Mouse (Mus musculus): ENCODE measurements around the gene Cops6.

Gene Cops6

GRCm38 (mm10) chr5:138187661-138188306 is 26.9 kb downstream of the Cops6 start:
- peak; percentile 89 for DNase-seq (ENCODE audit: low read depth, low spot score)

- peak; percentile 94 for DNase-seq (ENCODE audit: low read depth, low spot score)
Measured at GRCm38 (mm10) chr5:138193771-138194727, 33.2 kb downstream of the Cops6 start, which contains the start of gene Mblac1. Mblac1 (plus strand) TSS chr5:138194314.

GRCm38 (mm10) chr5:138194755-138195345 is 34.0 kb downstream of the Cops6 start:
- no peak for DNase-seq (ENCODE audit: low read depth, low spot score)

GRCm38 (mm10) chr5:138195463-138195862 is 34.6 kb downstream of the Cops6 start:
- no peak for DNase-seq (ENCODE audit: low read depth, low spot score)

- DNase-seq (ENCODE audit: low read depth, low spot score) = peak; percentile 46
Measured at GRCm38 (mm10) chr5:138199576-138199975, 38.7 kb downstream of the Cops6 start.

- no peak for DNase-seq (ENCODE audit: low read depth, low spot score)
Measured at GRCm38 (mm10) chr5:138202086-138202485, 41.2 kb downstream of the Cops6 start.

GRCm38 (mm10) chr5:138207253-138207652 is 46.4 kb downstream of the Cops6 start:
- DNase-seq (ENCODE audit: low read depth, low spot score) = no peak

- no peak for DNase-seq (ENCODE audit: low read depth, low spot score)
Measured at GRCm38 (mm10) chr5:138207873-138208272, 47.0 kb downstream of the Cops6 start.
